Mouse (Mus musculus): ENCODE data around the gene Mapk14.

Mapk14 gene

GRCm38 (mm10) chr17:28690776-28691686 is at the start of gene Mapk14:
TSS of gene Mapk14 (plus strand) at chr17:28691329.
- in situ Hi-C loops (cut with MboI, MseI) = loop anchor here in 1 of 2 experiments (10.0 kb wide), 1 partner anchor 486 kb away; the partner anchor contains the start of gene Def6

DNA sequence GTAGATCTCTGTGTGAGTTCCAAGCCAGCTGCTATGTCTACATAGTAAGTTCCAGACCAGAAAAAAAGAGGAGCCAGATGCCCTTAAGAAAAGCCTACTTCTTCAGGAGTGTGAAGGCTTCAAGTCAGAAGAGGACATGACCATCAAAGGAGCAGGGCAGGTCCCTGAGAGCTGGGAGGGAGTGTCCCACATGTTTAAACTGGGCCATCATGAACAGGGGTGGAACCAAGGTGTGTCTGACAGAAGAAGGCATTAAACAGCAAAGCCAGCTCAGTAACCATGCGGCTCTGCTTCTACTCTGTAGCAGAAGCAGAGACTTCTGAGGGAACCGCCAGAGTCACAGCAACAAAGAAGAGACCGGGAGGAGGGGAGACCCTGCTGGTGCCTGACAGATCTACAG is 47.4 kb upstream of the Mapk14 start:
- in situ Hi-C loops (cut with MboI, MseI) = no loop called here

DNA sequence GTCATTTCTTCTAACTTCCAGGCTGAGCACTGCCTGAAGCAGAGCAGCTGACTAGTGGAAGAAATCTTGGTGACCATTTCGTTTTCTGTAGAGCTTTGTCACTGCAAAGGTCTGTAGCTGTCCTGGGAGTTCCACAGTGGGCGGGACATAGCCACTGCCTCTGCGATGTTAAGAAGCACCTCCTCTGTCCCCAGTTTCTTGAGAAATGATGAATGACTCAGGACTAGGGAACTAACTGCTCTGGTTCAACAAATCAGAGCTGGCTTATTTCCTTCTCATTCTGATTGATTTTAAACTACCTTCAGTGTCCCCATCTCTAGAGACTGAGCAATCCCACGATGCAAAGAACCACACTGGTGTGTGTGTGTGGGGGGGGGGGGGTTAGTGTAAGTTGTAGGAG is 47.0 kb upstream of the Mapk14 start:
- in situ Hi-C loops (cut with MboI, MseI) = no loop called here

DNA sequence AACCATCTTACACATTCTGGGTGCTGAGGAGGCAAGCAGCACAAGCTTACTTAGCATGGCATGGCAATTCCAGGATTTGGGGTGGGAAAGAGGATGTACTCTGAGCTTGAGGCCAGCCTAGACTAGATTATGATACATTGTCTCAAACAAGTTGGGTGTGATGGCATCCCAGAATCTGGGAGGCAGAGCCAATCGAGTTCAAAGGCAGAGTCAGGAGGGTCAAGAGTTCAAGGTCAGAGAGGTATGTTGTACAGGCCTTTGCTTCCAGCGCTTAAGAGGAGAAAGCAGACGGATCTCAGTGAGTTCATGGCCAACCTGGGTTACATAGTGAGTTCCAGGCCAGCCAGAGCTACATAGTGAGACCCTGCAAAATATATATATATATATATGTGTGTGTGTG is 44.9 kb upstream of the Mapk14 start:
- in situ Hi-C loops (cut with MboI, MseI) = no loop called here

DNA sequence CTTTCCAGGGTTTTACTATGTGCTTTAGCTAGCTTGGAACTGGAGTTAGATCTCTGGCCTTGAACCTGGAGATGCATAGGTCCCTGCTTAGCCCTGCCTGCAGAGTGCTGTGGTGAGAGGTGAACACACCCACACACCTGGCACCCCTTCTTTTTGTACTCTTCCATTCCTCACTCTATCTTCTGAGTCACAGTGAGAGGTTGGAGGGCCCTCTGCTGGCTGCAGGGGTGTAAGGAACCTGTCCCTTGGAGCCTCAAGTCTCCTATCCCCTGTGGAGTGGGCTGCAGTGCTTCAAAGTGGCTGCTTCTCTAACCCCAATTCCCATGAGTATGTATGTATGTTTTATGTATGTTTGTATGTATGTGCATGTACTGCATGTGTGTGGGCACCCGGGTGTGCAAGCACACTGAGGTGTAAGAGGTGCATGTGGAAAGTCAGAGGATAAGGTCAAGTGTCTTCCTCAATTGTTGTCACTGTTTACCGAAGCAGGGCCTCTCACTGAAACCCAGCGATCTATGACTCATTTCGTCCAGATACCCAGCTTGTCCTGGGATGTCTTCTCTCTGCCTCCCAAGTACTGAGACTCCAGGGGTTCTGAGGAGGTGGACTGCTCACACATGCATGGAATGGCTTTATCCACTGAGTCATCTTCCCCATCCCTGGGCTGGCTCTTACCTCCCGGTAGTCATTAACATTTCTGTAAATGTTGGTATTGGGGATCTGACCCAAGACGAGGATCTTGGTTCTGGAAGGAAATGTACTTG is 42.3 kb upstream of the Mapk14 start:
- in situ Hi-C loops (cut with MboI, MseI) = no loop called here

DNA sequence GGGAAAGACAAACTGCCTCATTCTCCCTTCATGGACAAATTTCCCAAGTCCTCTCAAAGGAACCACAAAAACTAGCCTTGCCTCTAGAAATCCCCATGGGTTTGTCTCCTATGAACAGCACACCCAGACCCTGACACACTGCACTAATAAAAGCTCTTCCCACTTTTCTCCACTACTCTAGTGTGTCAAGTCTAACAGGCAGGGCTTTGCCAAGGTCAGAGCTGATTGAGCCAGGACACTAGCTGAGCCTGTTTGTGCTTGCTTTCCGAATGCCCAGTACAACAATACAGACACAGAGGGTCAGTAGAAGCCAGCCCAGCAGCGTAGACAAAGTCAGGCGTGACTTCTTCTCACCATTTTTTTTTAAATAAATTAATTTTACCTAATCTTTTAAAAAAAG is 40.9 kb upstream of the Mapk14 start:
- in situ Hi-C loops (cut with MboI, MseI) = loop anchor here in 1 of 2 experiments (10.0 kb wide), 1 partner anchor 795 kb away; no protein-coding TSS in a partner anchor

DNA sequence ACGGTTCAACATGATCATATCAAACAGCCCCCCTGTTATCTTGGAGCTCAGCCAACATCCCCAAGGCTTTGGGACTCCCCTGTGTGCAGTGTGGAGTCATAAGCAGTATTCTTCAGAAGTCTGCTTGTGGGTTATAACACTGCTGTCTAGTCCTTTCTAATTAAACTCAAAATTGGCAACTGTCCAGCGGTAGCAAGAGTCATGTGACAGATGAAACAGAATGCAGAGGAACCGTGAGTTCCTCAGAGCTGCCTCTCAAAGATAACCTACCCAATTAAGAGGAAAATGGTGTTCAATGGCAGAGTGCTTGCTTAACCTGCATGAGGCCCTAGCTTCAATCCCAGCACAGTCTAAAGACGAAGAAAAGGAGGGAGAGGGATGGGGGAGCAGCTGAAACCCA is 33.2 kb upstream of the Mapk14 start:
- in situ Hi-C loops (cut with MboI, MseI) = loop anchor here in 1 of 2 experiments (10.0 kb wide), 1 partner anchor 787 kb away; no protein-coding TSS in a partner anchor

- in situ Hi-C loops (cut with MboI, MseI) = loop anchor here in 1 of 2 experiments (10.0 kb wide), 1 partner anchor 785 kb away; no protein-coding TSS in a partner anchor
Observed at GRCm38 (mm10) chr17:28659564-28659963, 31.6 kb upstream of the Mapk14 start.

DNA sequence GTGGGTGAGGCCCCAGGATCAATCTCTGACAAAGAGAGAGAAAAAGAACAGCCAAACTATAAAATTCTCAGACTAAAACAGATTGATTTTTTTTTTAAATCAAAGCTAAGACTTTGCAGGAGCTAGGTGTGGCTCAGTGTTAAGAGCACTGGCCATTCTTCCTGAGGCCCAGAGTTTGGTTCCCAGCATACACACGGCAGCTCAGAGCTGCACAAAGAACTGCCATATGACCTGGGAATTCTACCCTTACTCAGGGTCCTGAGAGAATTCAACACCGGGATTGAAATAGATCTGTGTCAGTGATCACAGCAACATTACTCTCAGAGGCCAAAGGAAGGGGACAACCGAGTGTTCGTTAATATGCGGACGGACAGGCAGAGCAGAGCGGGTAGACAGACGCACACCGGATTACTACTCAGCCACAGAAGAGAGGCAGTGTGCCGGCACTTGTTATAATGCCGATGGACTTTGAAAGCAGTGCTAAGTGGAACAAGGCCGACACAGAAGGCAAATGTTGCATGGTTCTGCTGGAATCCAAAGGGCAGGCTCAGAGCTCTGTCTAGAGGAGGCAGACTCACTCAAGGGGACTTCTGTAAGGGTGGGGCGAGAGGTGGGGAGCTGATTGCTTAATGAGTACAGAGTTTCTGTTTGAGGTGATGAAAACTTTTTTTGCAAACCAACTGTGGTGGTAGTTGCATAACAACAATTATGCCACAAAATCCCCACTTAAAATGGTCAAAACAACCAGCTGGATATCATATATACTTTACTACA is 8.6 kb upstream of the Mapk14 start:
- in situ Hi-C loops (cut with MboI, MseI) = no loop called here

DNA sequence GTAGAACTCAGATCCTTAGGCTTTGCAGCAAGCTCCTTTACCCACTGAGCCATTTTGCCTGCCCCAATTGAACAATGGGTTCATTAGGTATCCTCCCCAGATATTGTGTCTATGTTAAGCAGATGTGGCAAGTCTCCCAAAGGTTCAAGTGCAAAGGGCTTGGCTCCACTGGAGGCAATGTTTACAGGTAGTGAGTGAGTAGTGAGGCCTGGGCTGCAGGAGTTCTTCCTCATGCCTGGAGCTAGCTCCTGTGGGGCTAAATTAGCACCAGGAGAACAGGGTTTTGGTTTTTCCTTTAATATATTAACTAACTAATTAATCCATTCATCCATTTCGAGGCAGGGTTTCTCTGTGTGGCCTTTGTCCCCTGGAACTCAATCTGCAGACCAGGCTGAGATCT is 7.5 kb upstream of the Mapk14 start:
- in situ Hi-C loops (cut with MboI, MseI) = no loop called here

GRCm38 (mm10) chr17:28684631-28685030 is 6.5 kb upstream of the Mapk14 start:
- in situ Hi-C loops (cut with MboI, MseI) = no loop called here

- in situ Hi-C loops (cut with MboI, MseI) = no loop called here
Observed at GRCm38 (mm10) chr17:28687354-28687753, 3.8 kb upstream of the Mapk14 start.

DNA sequence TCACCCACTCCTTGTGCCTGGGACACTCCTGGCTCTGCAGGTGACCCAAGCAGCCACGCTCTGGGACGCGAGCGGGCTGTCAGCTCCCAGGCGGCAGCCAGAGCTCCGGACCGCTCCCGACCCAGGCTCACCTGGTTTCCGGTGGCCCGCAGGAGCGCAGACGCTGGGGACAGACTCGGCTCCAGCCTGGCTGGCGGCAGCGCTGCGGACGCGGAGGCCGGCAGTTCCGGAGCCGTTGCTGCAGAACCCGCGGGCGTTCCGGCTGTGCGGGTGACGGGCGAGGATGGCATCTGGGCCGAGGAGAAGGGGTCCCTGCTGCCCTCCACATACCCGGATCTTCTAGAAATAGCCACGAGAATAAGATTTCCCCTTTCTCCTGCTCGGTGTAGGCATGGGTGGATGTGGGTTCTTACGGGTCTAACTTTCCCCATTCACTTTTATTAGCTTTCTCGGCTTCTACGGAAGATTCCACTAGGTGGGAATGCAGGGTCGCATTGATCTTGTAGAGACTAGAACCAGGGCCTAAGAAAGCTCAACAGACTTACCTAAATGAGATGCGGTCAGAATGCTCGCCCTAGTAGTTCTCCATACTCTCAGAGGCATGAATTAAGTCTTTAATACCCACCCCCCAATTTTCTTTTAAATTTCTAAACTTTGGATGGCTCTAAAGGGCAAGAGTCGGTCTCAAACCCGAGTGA is 1.4 kb upstream of the Mapk14 start, which contains the start of gene Slc26a8:
Gene Slc26a8, minus strand, starts transcription at position 648 of the 698 bp plus-strand sequence.
- in situ Hi-C loops (cut with MboI, MseI) = loop anchor here in 1 of 2 experiments (10.0 kb wide), 1 partner anchor 485 kb away; the partner anchor contains the start of gene Def6

DNA sequence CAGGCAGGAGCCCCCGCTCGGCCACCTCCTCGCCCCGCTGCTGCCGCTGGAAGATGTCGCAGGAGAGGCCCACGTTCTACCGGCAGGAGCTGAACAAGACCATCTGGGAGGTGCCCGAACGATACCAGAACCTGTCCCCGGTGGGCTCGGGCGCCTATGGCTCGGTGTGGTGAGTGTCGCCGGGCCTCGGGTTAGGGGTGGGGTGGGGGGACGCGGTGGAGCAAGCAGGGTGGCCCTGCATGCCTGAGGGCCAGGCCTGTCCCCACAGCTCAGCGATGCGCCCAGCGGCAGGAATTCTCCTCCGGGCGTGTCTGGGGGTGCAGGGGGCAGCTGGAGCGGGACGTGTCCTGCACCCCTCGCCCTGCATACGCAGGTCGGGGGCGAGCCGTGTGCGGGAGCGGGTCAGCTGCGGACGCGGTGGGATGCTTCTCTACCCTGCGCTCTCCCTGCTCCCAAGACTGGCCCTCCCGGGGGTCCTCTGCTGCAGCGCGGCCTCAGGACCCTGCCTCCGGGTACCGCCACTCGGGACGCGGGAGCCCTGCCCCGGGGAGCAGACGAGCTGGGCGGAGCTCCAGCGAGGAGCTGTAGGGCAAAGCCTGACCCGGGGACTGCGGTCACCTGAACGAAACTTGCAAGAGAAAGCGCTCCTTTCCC is 685 bp downstream of the Mapk14 start:
- in situ Hi-C loops (cut with MboI, MseI) = loop anchor here in 1 of 2 experiments (10.0 kb wide), 1 partner anchor 487 kb away; the partner anchor contains the start of gene Def6

DNA sequence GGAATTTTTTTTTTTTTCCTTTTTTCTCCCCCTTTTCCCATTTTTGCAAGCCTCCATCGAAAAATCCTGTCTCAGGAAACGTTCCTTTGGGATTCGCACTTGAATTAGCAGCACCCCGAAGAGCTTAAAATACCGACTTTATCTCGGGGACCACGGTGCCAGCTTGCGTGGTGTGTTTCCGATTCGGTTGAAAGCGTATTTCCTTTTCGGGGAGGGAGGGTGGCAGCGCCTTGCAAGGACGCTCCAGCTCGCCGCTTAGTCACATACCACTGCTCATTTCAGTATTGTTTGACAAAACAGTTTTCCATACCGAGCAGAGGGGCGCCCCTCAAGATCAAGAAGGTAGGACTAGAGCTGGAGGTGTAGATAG is 1.2 kb downstream of the Mapk14 start:
- in situ Hi-C loops (cut with MboI, MseI) = loop anchor here in 1 of 2 experiments (10.0 kb wide), 1 partner anchor 488 kb away; the partner anchor contains the start of gene Def6

DNA sequence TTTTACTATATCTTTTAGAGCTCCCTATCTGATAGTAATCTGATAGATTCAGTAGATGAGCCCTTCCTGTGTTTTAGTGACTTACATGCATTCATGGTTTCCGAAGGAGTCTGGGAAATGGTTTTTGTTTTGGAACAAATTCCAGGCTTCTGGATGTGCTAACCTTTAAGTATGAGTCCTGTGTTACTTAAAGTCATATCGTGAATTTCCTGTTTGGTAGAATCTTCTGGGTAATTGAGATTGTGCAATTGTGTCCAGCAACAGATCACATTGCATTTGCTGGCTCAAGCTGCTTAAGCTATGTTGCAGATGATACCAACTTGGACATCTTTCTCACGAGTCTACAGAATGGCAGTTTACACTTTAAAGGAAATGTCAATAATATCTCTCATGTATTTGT is 2.0 kb downstream of the Mapk14 start:
- in situ Hi-C loops (cut with MboI, MseI) = loop anchor here in 1 of 2 experiments (10.0 kb wide), 1 partner anchor 488 kb away; the partner anchor contains the start of gene Def6

DNA sequence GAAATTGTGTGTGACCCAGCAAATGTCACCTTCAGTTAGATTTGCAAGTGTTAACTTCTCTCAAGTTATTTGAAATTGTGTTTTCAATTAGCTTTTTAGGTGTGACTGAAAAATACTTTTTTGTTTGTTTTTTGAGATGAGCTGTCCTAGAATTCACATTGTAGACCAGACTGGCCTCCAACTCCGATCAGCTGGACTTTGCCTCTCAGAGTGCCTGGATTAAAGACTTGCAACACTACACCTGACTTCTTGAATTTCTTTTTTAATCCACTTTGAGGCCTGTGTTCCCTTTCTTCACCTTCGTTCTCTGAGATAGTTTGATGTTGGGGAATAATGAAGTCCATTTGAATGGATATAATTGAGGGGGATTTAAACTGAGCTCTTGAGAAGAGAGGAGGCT is 2.9 kb downstream of the Mapk14 start:
- in situ Hi-C loops (cut with MboI, MseI) = loop anchor here in 1 of 2 experiments (10.0 kb wide), 1 partner anchor 489 kb away; the partner anchor contains the start of gene Def6

DNA sequence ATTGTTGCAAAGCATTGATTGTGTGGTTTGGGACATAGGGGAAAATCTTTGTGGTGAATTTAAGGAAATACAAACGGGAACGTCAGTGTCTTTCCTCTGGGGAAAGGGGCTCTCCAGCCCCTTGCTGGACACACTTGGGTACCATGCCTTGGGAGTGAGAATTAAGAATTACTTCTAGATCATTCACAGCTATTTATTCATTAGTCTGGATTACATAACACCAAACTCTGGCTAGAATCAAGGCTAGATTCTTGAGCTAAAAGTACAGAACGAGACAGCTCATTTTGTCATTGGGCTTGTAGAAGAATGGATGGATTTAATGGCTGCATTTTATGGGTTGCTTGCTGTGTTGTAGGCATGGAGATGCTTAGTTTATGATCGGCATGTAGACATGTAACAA is 3.7 kb downstream of the Mapk14 start:
- in situ Hi-C loops (cut with MboI, MseI) = loop anchor here in 1 of 2 experiments (10.0 kb wide), 1 partner anchor 490 kb away; the partner anchor contains the start of gene Def6

- in situ Hi-C loops (cut with MboI, MseI) = loop anchor here in 1 of 2 experiments (10.0 kb wide), 1 partner anchor 492 kb away; the partner anchor contains the start of gene Def6
Observed at GRCm38 (mm10) chr17:28696641-28697040, 5.5 kb downstream of the Mapk14 start.
